Mouse (Mus musculus) cerebellum, postnatal 10 days (tissue): Measurements from ENCODE around the gene Ptgfrn.
A peak's percentile ranks its signal among the peaks of the same experiment; 100 is the strongest.

Experiments
- DNase-seq, 2 experiments: peaks; one replicate each; pipeline ENCODE4 v3.0.0; 2021; ENCODE audit warnings: mixed read lengths in 2 of 2

Gene Ptgfrn

GRCm38 (mm10) chr3:101037984-101038545 is 72.0 kb downstream of the Ptgfrn start:
- no peak for DNase-seq

GRCm38 (mm10) chr3:101036001-101036400 is 74.1 kb downstream of the Ptgfrn start:
- DNase-seq, result no peak

GRCm38 (mm10) chr3:101034509-101034908 is 75.6 kb downstream of the Ptgfrn start:
- DNase-seq, result no peak

- DNase-seq, result no peak
These were observed 76.4 kb downstream of the Ptgfrn start for GRCm38 (mm10) chr3:101033644-101034043.

GRCm38 (mm10) chr3:101031456-101032142 is 78.5 kb downstream of the Ptgfrn start:
- no peak for DNase-seq

- no peak for DNase-seq
These were observed 79.4 kb downstream of the Ptgfrn start for GRCm38 (mm10) chr3:101030630-101031029.

GRCm38 (mm10) chr3:101029339-101029738 is 80.7 kb downstream of the Ptgfrn start, which contains the start of gene Cd101:
Cd101 (minus strand) TSS chr3:101029556.
- no peak for DNase-seq

- DNase-seq, result no peak
These were observed 83.3 kb downstream of the Ptgfrn start for GRCm38 (mm10) chr3:101026741-101027140.

- DNase-seq, result no peak
These were observed 87.1 kb downstream of the Ptgfrn start for GRCm38 (mm10) chr3:101022967-101023366.

- no peak for DNase-seq
These were observed 88.5 kb downstream of the Ptgfrn start for GRCm38 (mm10) chr3:101021481-101022051.

GRCm38 (mm10) chr3:101021073-101021472 is 89.0 kb downstream of the Ptgfrn start:
- no peak for DNase-seq

- no peak for DNase-seq
These were observed 91.6 kb downstream of the Ptgfrn start for GRCm38 (mm10) chr3:101018494-101018893.

- DNase-seq, result no peak
These were observed 94.0 kb downstream of the Ptgfrn start for GRCm38 (mm10) chr3:101016050-101016449.

- DNase-seq, result no peak
These were observed 94.8 kb downstream of the Ptgfrn start for GRCm38 (mm10) chr3:101015254-101015653.

GRCm38 (mm10) chr3:101013536-101013935 is 96.5 kb downstream of the Ptgfrn start:
- DNase-seq, result no peak

- DNase-seq, result no peak
These were observed 97.1 kb downstream of the Ptgfrn start for GRCm38 (mm10) chr3:101013005-101013404.

- no peak for DNase-seq
These were observed 97.5 kb downstream of the Ptgfrn start for GRCm38 (mm10) chr3:101012597-101012996.

- DNase-seq, result peak in 1 of 2 experiments; percentile 46
These were observed 97.9 kb downstream of the Ptgfrn start for GRCm38 (mm10) chr3:101012131-101012571.

- DNase-seq, result no peak
These were observed 98.9 kb downstream of the Ptgfrn start for GRCm38 (mm10) chr3:101011203-101011600.

- DNase-seq, result no peak
These were observed 99.4 kb downstream of the Ptgfrn start for GRCm38 (mm10) chr3:101010589-101011202.

GRCm38 (mm10) chr3:101007112-101007782 is 102.8 kb downstream of the Ptgfrn start:
- no peak for DNase-seq

- no peak for DNase-seq
These were observed 104.7 kb downstream of the Ptgfrn start for GRCm38 (mm10) chr3:101005392-101005791.
